Mouse (Mus musculus): ENCODE results near the gene Map1a.

The Map1a gene

GRCm38 (mm10) chr2:121288901-121289729 is at the start of gene Map1a:
Gene Map1a (plus strand): TSS chr2:121289600.
- DNase-seq, result peak; percentile 93

GRCm38 (mm10) chr2:121244099-121244498 is 45.3 kb upstream of the Map1a start:
- DNase-seq, result no peak

- no peak for DNase-seq
Observed at GRCm38 (mm10) chr2:121249758-121250157, 39.6 kb upstream of the Map1a start.

- no peak for DNase-seq
Observed at GRCm38 (mm10) chr2:121268446-121268845, 21.0 kb upstream of the Map1a start.

GRCm38 (mm10) chr2:121270521-121271235 is 18.7 kb upstream of the Map1a start:
- DNase-seq, result no peak

GRCm38 (mm10) chr2:121271236-121271927 is 18.0 kb upstream of the Map1a start, which contains the start of gene Trp53bp1:
Gene Trp53bp1 (minus strand): TSS chr2:121271407.
- DNase-seq, result peak; percentile 91

GRCm38 (mm10) chr2:121271928-121272516 is 17.4 kb upstream of the Map1a start:
- no peak for DNase-seq

- DNase-seq, result no peak
Observed at GRCm38 (mm10) chr2:121287850-121288249, 1.6 kb upstream of the Map1a start.

GRCm38 (mm10) chr2:121289730-121290540 is 535 bp downstream of the Map1a start:
- DNase-seq, result no peak

- DNase-seq, result no peak
Observed at GRCm38 (mm10) chr2:121292316-121293013, 3.1 kb downstream of the Map1a start.

- DNase-seq, result no peak
Observed at GRCm38 (mm10) chr2:121294182-121294581, 4.8 kb downstream of the Map1a start.

- DNase-seq, result peak; percentile 29
Observed at GRCm38 (mm10) chr2:121294753-121295607, 5.6 kb downstream of the Map1a start.

GRCm38 (mm10) chr2:121295608-121296571 is 6.5 kb downstream of the Map1a start:
- no peak for DNase-seq

- no peak for DNase-seq
Observed at GRCm38 (mm10) chr2:121296754-121297231, 7.4 kb downstream of the Map1a start.

GRCm38 (mm10) chr2:121297701-121298100 is 8.3 kb downstream of the Map1a start:
- DNase-seq, result no peak

- DNase-seq, result no peak
Observed at GRCm38 (mm10) chr2:121298131-121298530, 8.7 kb downstream of the Map1a start.

GRCm38 (mm10) chr2:121299471-121299870 is 10.1 kb downstream of the Map1a start:
- DNase-seq, result no peak

GRCm38 (mm10) chr2:121300036-121300435 is 10.6 kb downstream of the Map1a start:
- DNase-seq, result no peak

GRCm38 (mm10) chr2:121308997-121309416 is 19.6 kb downstream of the Map1a start:
- no peak for DNase-seq
